Mouse (Mus musculus) left cerebral cortex, adult 8-10 months (tissue): ENCODE results near the gene Tlr11. TPM values are rescaled to one million over a fixed set of nuclear protein-coding genes. Genes with fewer than 3 reads are reported as not detected.

ENCODE experiments used
- DNase-seq, 2 experiments: peaks; one replicate each; pipeline ENCODE4 v3.0.0; 2022; ENCODE audit warnings: low spot score in 2 of 2
- total RNA-seq, 4 experiments: library from RNA; stranded (reverse); gene quantifications; 2 replicates each; pipeline ENCODE4 v1.2.4; 2022

Tlr11 gene
- total RNA-seq, result not detected

GRCm38 (mm10) chr14:50357593-50357992 is at the start of gene Tlr11:
Tlr11 (plus strand) TSS chr14:50357914.
- DNase-seq, result no peak

GRCm38 (mm10) chr14:50326661-50327060 is 31.1 kb upstream of the Tlr11 start, which contains the start of gene Olfr734:
Olfr734 (minus strand) TSS chr14:50326761.
- DNase-seq, result no peak

GRCm38 (mm10) chr14:50348796-50349195 is 8.9 kb upstream of the Tlr11 start, which contains the start of gene Olfr735:
Olfr735 (minus strand) TSS chr14:50348872.
- no peak for DNase-seq

- DNase-seq, result no peak
Observed at GRCm38 (mm10) chr14:50352438-50352837, 5.3 kb upstream of the Tlr11 start.

GRCm38 (mm10) chr14:50356725-50357124 is 989 bp upstream of the Tlr11 start:
- DNase-seq, result no peak

GRCm38 (mm10) chr14:50360480-50360879 is 2.8 kb downstream of the Tlr11 start:
- DNase-seq, result no peak

GRCm38 (mm10) chr14:50363561-50363960 is 5.8 kb downstream of the Tlr11 start:
- no peak for DNase-seq

GRCm38 (mm10) chr14:50380863-50381262 is 23.1 kb downstream of the Tlr11 start, which contains the start of gene Olfr736:
Olfr736 (plus strand) TSS chr14:50381163.
- DNase-seq, result no peak

- no peak for DNase-seq
Observed at GRCm38 (mm10) chr14:50407268-50407667, 49.6 kb downstream of the Tlr11 start, which contains the start of gene Olfr738. Olfr738 (plus strand) TSS chr14:50407568.

Other genes starting within 250 kb of the Tlr11 start
- not detected for gene Olfr727, start 234.7 kb upstream of the Tlr11 start, total RNA-seq
- gene Olfr728, start 215.2 kb upstream of the Tlr11 start, total RNA-seq, result not detected
- not detected for gene Olfr729, start 205.0 kb upstream of the Tlr11 start, total RNA-seq
- gene Olfr730, start 169.7 kb upstream of the Tlr11 start, total RNA-seq, result not detected
- gene Olfr731, start 116.0 kb upstream of the Tlr11 start, total RNA-seq, result not detected
- not detected for gene Olfr732, start 73.7 kb upstream of the Tlr11 start, total RNA-seq
- gene Olfr733, start 56.4 kb upstream of the Tlr11 start, total RNA-seq, result not detected
- not detected for gene Olfr734, start 31.2 kb upstream of the Tlr11 start, total RNA-seq
- gene Olfr735, start 9.0 kb upstream of the Tlr11 start, total RNA-seq, result not detected
- not detected for gene Olfr736, start 23.2 kb downstream of the Tlr11 start, total RNA-seq
- not detected for gene Olfr738, start 49.7 kb downstream of the Tlr11 start, total RNA-seq
- not detected for gene Olfr739, start 60.7 kb downstream of the Tlr11 start, total RNA-seq
- gene Olfr740, start 87.6 kb downstream of the Tlr11 start, total RNA-seq, result not detected
- gene Olfr741, start 114.8 kb downstream of the Tlr11 start, total RNA-seq, result not detected
- not detected for gene Olfr742, start 145.7 kb downstream of the Tlr11 start, total RNA-seq
- gene Olfr743, start 163.9 kb downstream of the Tlr11 start, total RNA-seq, result not detected